Mouse (Mus musculus) testis, postnatal 10 days (tissue): ENCODE measurements around the gene Snupn.
"Not testable (repeated sequence)": the region's sequence is repeated elsewhere in the genome, so short reads cannot be mapped to it uniquely, and the experiment has no call there.

Experiments
- DNase-seq: peaks from one replicate; pipeline ENCODE4 v3.0.0; 2021; ENCODE audit warnings: low spot score

Snupn gene

GRCm38 (mm10) chr9:56950414-56951400, at the start of gene Snupn:
Snupn (plus strand) TSS chr9:56950878.
- DNase-seq = peak; percentile 97

- no peak for DNase-seq
Observed at GRCm38 (mm10) chr9:56901187-56901586, 49.5 kb upstream of the Snupn start.

GRCm38 (mm10) chr9:56903662-56904061, 47.0 kb upstream of the Snupn start:
- no peak for DNase-seq

- DNase-seq = no peak
Observed at GRCm38 (mm10) chr9:56907549-56907948, 43.1 kb upstream of the Snupn start.

GRCm38 (mm10) chr9:56909991-56910390, 40.7 kb upstream of the Snupn start:
- not testable (repeated sequence) for DNase-seq

GRCm38 (mm10) chr9:56911017-56911416, 39.7 kb upstream of the Snupn start:
- no peak for DNase-seq

GRCm38 (mm10) chr9:56913991-56914390, 36.7 kb upstream of the Snupn start:
- no peak for DNase-seq

GRCm38 (mm10) chr9:56915116-56915515, 35.6 kb upstream of the Snupn start:
- DNase-seq = no peak

- no peak for DNase-seq
Observed at GRCm38 (mm10) chr9:56915695-56916410, 34.8 kb upstream of the Snupn start.

GRCm38 (mm10) chr9:56917131-56917530, 33.5 kb upstream of the Snupn start:
- DNase-seq = no peak

GRCm38 (mm10) chr9:56918466-56918865, 32.2 kb upstream of the Snupn start:
- DNase-seq = no peak

GRCm38 (mm10) chr9:56922746-56923145, 27.9 kb upstream of the Snupn start:
- DNase-seq = no peak

- no peak for DNase-seq
Observed at GRCm38 (mm10) chr9:56923841-56924650, 26.6 kb upstream of the Snupn start.

GRCm38 (mm10) chr9:56924651-56925027, 26.0 kb upstream of the Snupn start:
- peak; percentile 95 for DNase-seq

GRCm38 (mm10) chr9:56925291-56926024, 25.2 kb upstream of the Snupn start:
- DNase-seq = peak; percentile 51

GRCm38 (mm10) chr9:56926025-56926360, 24.7 kb upstream of the Snupn start:
- no peak for DNase-seq

GRCm38 (mm10) chr9:56926387-56926786, 24.3 kb upstream of the Snupn start:
- no peak for DNase-seq

- peak; percentile 61 for DNase-seq
Observed at GRCm38 (mm10) chr9:56927191-56928012, 23.3 kb upstream of the Snupn start.

GRCm38 (mm10) chr9:56928041-56928811, 22.5 kb upstream of the Snupn start, which contains the start of gene Snx33:
Snx33 (minus strand) TSS chr9:56928371.
- peak; percentile 97 for DNase-seq

- no peak for DNase-seq
Observed at GRCm38 (mm10) chr9:56929496-56929895, 21.2 kb upstream of the Snupn start.
